Mouse (Mus musculus) lung, embryonic 15.5 days (tissue): ENCODE measurements around the gene Cpt1a. TPM values are rescaled to one million over a fixed set of nuclear protein-coding genes. Genes with fewer than 3 reads are reported as not detected.
A peak's percentile ranks its signal among the peaks of the same experiment; 100 is the strongest.

Source experiments
- ATAC-seq: fragments of 200-750 bp; cut with Nextera tagmentation; 2 replicates; pipeline ENCODE4 v1.8.0; 2017; ENCODE audit warnings: moderate number of reproducible peaks, borderline replicate concordance; ENCODE audit not compliant: low FRiP score, low TSS enrichment; ENCODE audit errors: extremely low read depth
- H3K27ac ChIP-seq: fragments of 300-500 bp; sonication (generic); 2 replicates; pipeline ENCODE4 v1.5.1; 2015; ENCODE audit warnings: moderate library complexity, mild to moderate bottlenecking, inconsistent platforms
- H3K27me3 ChIP-seq: fragments of 300-500 bp; sonication (generic); 2 replicates; pipeline ENCODE4 v1.6.1; 2015; ENCODE audit warnings: inconsistent platforms
- H3K36me3 ChIP-seq: fragments of 300-500 bp; sonication (generic); 2 replicates; pipeline ENCODE4 v1.6.1; 2015; ENCODE audit warnings: inconsistent platforms
- H3K4me1 ChIP-seq: fragments of 300-500 bp; sonication (generic); 2 replicates; pipeline ENCODE4 v1.6.1; 2015; ENCODE audit warnings: inconsistent platforms
- H3K4me2 ChIP-seq: fragments of 300-500 bp; sonication (generic); 2 replicates; pipeline ENCODE4 v1.6.1; 2015; ENCODE audit warnings: inconsistent platforms, mild to moderate bottlenecking, moderate library complexity
- H3K4me3 ChIP-seq: fragments of 300-500 bp; sonication (generic); 2 replicates; pipeline ENCODE4 v1.5.1; 2015; ENCODE audit warnings: mild to moderate bottlenecking, inconsistent platforms
- H3K9ac ChIP-seq: fragments of 300-500 bp; sonication (generic); 2 replicates; pipeline ENCODE4 v1.6.1; 2015; ENCODE audit warnings: inconsistent platforms
- H3K9me3 ChIP-seq: fragments of 300-500 bp; sonication (generic); 2 replicates; pipeline ENCODE4 v1.6.1; 2016; ENCODE audit warnings: inconsistent platforms
- WGBS: fragments of 180-500 bp; shearing (Covaris S2); methylation state at CpG from one replicate; pipeline ENCODE4 v1.1.7; 2015; 5-methylcytosine and 5-hydroxymethylcytosine counted together
- polyA plus RNA-seq: library from polyadenylated mRNA; unstranded; fragments of >200 nt; fragmentation: Nextera tagmentation; extraction: Ambion mirVana; gene quantifications from 2 replicates; pipeline ENCODE4 v1.2.1, GENCODE M21; 2015

Cpt1a gene
- polyA plus RNA-seq: 20.9 and 21.6 TPM in 2 replicates

DNA sequence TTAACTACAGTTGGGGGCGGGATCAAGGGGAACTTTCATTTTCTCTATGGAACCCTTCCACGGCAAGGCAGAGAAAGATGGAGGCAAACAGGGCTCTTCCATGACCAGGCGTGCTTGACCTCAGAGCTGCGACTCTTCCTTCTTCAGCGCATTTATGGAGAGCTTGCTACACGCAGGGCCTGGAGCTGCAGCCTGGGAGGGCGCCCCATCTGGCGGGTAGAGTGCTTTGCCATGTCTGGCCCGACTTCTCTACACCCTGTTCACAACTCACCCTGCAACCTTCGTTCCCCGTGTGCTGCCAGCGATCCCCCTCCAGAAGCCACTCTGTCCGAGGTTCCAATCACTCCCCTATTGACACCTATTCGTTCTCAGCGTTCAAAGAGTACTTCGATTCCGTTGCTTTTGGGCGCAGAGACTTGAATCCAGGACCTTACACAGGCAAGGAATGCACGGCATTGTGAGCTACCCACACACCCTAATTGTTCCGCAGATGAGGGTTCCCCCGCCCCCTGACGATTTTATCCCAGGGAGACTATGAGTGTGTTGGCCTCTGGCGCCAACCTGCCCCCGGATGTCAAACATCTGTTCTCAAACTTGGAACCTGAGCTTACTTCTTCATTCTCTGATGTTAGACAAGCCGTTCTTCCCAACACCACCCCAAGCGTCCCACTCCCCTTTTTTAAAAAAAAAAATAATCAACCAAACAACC, at the start of gene Cpt1a:
Gene Cpt1a (plus strand): TSS at position 74 of the 709 bp plus-strand sequence.
- H3K9ac ChIP-seq: peak within 1 kb of the TSS; percentile 52
- H3K4me2 ChIP-seq: peak within 1 kb of the TSS; percentile 99
- H3K36me3 ChIP-seq: no peaks in the 10 kb centered on the region
- WGBS: 4% methylated on average over 26 of the region's 26 CpGs
- H3K4me3 ChIP-seq: peak within 1 kb of the TSS; percentile 59
- peaks cover 42% of the 10 kb centered on the region for H3K4me1 ChIP-seq
- no peaks in the 10 kb centered on the region for H3K9me3 ChIP-seq
- H3K27ac ChIP-seq: peak within 1 kb of the TSS; percentile 92
- no peaks in the 10 kb centered on the region for H3K27me3 ChIP-seq
- no peak for ATAC-seq

GRCm38 (mm10) chr19:3273331-3273730, 48.8 kb upstream of the Cpt1a start:
- Histone ChIP-seq H3K27ac (no peak overlapping the region), H3K9ac (no peak overlapping the region), H3K9me3 (no peaks in the 10 kb centered on the region), H3K4me1 (no peaks in the 10 kb centered on the region), H3K27me3 (no peaks in the 10 kb centered on the region), H3K4me3 (no peak overlapping the region), H3K4me2 (no peak overlapping the region), H3K36me3 (peaks cover 74% of the 10 kb centered on the region)
- WGBS: 85% methylated on average over 9 of the region's 9 CpGs
- ATAC-seq: no peak

- no peak for ATAC-seq
- no peak overlapping the region for H3K4me2 ChIP-seq
- no peak overlapping the region for H3K4me3 ChIP-seq
- H3K9me3 ChIP-seq: no peaks in the 10 kb centered on the region
- no peaks in the 10 kb centered on the region for H3K27me3 ChIP-seq
- H3K27ac ChIP-seq: no peak overlapping the region
- H3K4me1 ChIP-seq: no peaks in the 10 kb centered on the region
- WGBS: 89% methylated on average over 3 of the region's 3 CpGs
- no peak overlapping the region for H3K9ac ChIP-seq
- H3K36me3 ChIP-seq: peaks cover 57% of the 10 kb centered on the region
Measured at GRCm38 (mm10) chr19:3275744-3276365, 46.3 kb upstream of the Cpt1a start.

- H3K36me3 ChIP-seq: peaks cover 22% of the 10 kb centered on the region; the same call in 1 of the 2 replicates
- no peak for ATAC-seq
- no peak overlapping the region for H3K27ac ChIP-seq
Measured at GRCm38 (mm10) chr19:3281886-3282285, 40.2 kb upstream of the Cpt1a start.

GRCm38 (mm10) chr19:3282572-3283467, 39.3 kb upstream of the Cpt1a start, which contains the start of the genes Mrpl21 and Ighmbp2:
Gene Mrpl21, plus strand, starts transcription at chr19:3282901.
Gene Ighmbp2, minus strand, starts transcription at chr19:3283017.
- Histone ChIP-seq H3K9me3 (no peaks in the 10 kb centered on the region), H3K9ac (peak within 1 kb of the TSS; percentile 69), H3K4me2 (peak within 1 kb of the TSS; percentile 59), H3K4me1 (peaks cover 16% of the 10 kb centered on the region), H3K36me3 (peaks cover 23% of the 10 kb centered on the region), H3K4me3 (peak within 1 kb of the TSS; percentile 76), H3K27me3 (no peaks in the 10 kb centered on the region), H3K27ac (peak within 1 kb of the TSS; percentile 50)
- WGBS: under 1% methylated on average over 49 of the region's 49 CpGs
- peak; percentile 89 for ATAC-seq

More at GRCm38 (mm10) chr19:3281886-3282285, 40.2 kb upstream of the Cpt1a start:
- Histone ChIP-seq H3K9ac (peak overlapping the region; percentile 69), H3K9me3 (no peaks in the 10 kb centered on the region), H3K4me3 (peak overlapping the region; percentile 76), H3K27me3 (no peaks in the 10 kb centered on the region), H3K4me2 (peak overlapping the region; percentile 59), H3K4me1 (peaks cover 16% of the 10 kb centered on the region)
- WGBS: 52% methylated on average over 4 of the region's 4 CpGs

DNA sequence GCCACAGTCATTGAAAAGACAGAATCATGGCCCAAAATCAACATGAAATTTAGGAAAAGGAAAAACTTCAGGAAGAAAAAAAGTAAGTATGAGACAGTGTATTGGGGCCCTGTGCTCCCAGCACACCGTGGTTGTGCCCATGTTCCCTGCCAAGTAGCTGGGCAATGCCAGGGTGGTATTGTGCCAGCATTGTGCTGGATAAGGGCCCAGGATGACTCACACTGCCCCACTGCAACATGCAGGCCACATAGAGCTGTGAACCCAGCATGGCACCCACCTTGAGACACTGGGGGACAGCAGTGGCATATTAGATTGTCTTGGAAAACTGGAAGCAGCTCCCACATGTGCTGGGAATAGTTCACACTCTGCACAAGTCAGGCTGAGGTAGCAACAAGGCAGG, 33.1 kb upstream of the Cpt1a start:
- no peaks in the 10 kb centered on the region for H3K27me3 ChIP-seq
- no peaks in the 10 kb centered on the region for H3K4me1 ChIP-seq
- H3K27ac ChIP-seq: no peak overlapping the region
- 85% methylated on average over 1 of the region's 1 CpGs for WGBS
- no peak overlapping the region for H3K9ac ChIP-seq
- no peak overlapping the region for H3K4me3 ChIP-seq
- no peak for ATAC-seq
- H3K36me3 ChIP-seq: peaks cover 50% of the 10 kb centered on the region
- no peak overlapping the region for H3K4me2 ChIP-seq
- H3K9me3 ChIP-seq: no peaks in the 10 kb centered on the region

- 58% methylated on average over 2 of the region's 2 CpGs for WGBS
- Histone ChIP-seq H3K36me3 (peaks cover 37% of the 10 kb centered on the region), H3K4me3 (no peak overlapping the region), H3K27me3 (no peaks in the 10 kb centered on the region), H3K27ac (no peak overlapping the region), H3K9ac (no peak overlapping the region), H3K9me3 (no peaks in the 10 kb centered on the region), H3K4me2 (no peak overlapping the region), H3K4me1 (no peaks in the 10 kb centered on the region)
- ATAC-seq: 0 out of 2 replicates have a peak, but pooled peaks have one; percentile 21
Measured at GRCm38 (mm10) chr19:3292028-3292427, 30.1 kb upstream of the Cpt1a start.

GRCm38 (mm10) chr19:3292993-3293392, 29.1 kb upstream of the Cpt1a start:
- peaks cover 31% of the 10 kb centered on the region for H3K36me3 ChIP-seq
- H3K4me2 ChIP-seq: no peak overlapping the region
- no peak overlapping the region for H3K27ac ChIP-seq
- no peaks in the 10 kb centered on the region for H3K27me3 ChIP-seq
- no peak overlapping the region for H3K9ac ChIP-seq
- no peaks in the 10 kb centered on the region for H3K9me3 ChIP-seq
- H3K4me1 ChIP-seq: no peaks in the 10 kb centered on the region
- 71% methylated on average over 1 of the region's 1 CpGs for WGBS
- no peak for ATAC-seq
- H3K4me3 ChIP-seq: no peak overlapping the region

GRCm38 (mm10) chr19:3295245-3295644, 26.9 kb upstream of the Cpt1a start:
- 86% methylated on average over 6 of the region's 6 CpGs for WGBS
- Histone ChIP-seq H3K4me1 (no peaks in the 10 kb centered on the region), H3K9me3 (no peaks in the 10 kb centered on the region), H3K27ac (no peak overlapping the region), H3K9ac (no peak overlapping the region), H3K36me3 (peaks cover 12% of the 10 kb centered on the region), H3K27me3 (no peaks in the 10 kb centered on the region), H3K4me2 (no peak overlapping the region), H3K4me3 (no peak overlapping the region)
- ATAC-seq: no peak

GRCm38 (mm10) chr19:3297034-3297433, 25.1 kb upstream of the Cpt1a start:
- no peaks in the 10 kb centered on the region for H3K36me3 ChIP-seq

GRCm38 (mm10) chr19:3297775-3298174, 24.4 kb upstream of the Cpt1a start:
- no peak overlapping the region for H3K4me3 ChIP-seq
- H3K9me3 ChIP-seq: no peaks in the 10 kb centered on the region
- WGBS: 77% methylated on average over 7 of the region's 7 CpGs
- H3K4me1 ChIP-seq: no peaks in the 10 kb centered on the region
- no peaks in the 10 kb centered on the region for H3K27me3 ChIP-seq
- H3K4me2 ChIP-seq: no peak overlapping the region
- ATAC-seq: no peak
- H3K27ac ChIP-seq: no peak overlapping the region
- no peak overlapping the region for H3K9ac ChIP-seq
- no peaks in the 10 kb centered on the region for H3K36me3 ChIP-seq

More at GRCm38 (mm10) chr19:3297034-3297433, 25.1 kb upstream of the Cpt1a start:
- Histone ChIP-seq H3K4me2 (no peak overlapping the region), H3K27me3 (no peaks in the 10 kb centered on the region), H3K27ac (no peak overlapping the region), H3K9ac (no peak overlapping the region), H3K9me3 (no peaks in the 10 kb centered on the region), H3K4me1 (no peaks in the 10 kb centered on the region), H3K4me3 (no peak overlapping the region)
- no peak for ATAC-seq
